Mouse (Mus musculus) CH12.LX (cell line): ENCODE results near the gene Samd7.

Experiments
- CHD2 ChIP-seq: IDR thresholded peaks from 2 replicates; pipeline ENCODE4 v1.6.1; 2011; ENCODE audit warnings: low read length, improper control_type of control experiment
- EP300 ChIP-seq: IDR thresholded peaks from 2 replicates; pipeline ENCODE4 v1.6.1; 2011; ENCODE audit warnings: low read length, improper control_type of control experiment
- JUND ChIP-seq: conservative IDR thresholded peaks from 2 replicates; pipeline ENCODE4 v1.6.1; 2011; ENCODE audit warnings: low read depth, low read length, improper control_type of control experiment
- POLR2A ChIP-seq: IDR thresholded peaks from 2 replicates; pipeline ENCODE4 v1.6.1; 2011; ENCODE audit warnings: low read depth, mild to moderate bottlenecking, improper control_type of control experiment, low read length
- USF2 ChIP-seq: conservative IDR thresholded peaks from 2 replicates; pipeline ENCODE4 v1.6.1; 2011; ENCODE audit warnings: low read depth, low read length, improper control_type of control experiment

DNA sequence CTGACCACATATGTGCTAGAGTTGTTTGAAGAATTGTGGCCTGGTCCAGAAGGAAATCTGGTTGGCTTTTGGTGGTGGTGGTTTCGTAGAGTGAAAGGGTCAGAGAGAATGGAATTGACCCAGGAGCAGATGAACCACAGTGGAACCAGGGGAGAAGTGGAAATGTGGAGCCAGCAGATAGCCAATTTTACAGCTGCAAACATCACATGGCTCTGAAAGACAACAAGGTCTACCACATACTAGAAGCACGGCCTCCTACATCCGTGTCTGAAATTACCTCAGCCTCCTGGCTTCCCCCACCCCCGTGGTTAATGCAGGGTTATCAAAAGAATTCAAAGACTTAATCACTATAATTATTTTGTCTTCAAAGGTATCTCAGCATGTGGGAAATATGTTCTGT is 18.8 kb downstream of the Samd7 start:
- TF ChIP-seq USF2: no peak
- TF ChIP-seq EP300: no peak
- no peak for TF ChIP-seq JUND
- no peak for TF ChIP-seq POLR2A
- no peak for TF ChIP-seq CHD2
